7 mouse cellular contexts compared by ENCODE assay signal in genomic region chr9:78108796-78109239, GRCm38 (mm10). TPM values are rescaled to one million over a fixed set of nuclear protein-coding genes. Genes with fewer than 3 reads are reported as not detected.
DNase-seq lines count a peak whose midpoint lies in the region; ATAC-seq lines count a peak whose summit lies in the region.

Gene Fbxo9, minus strand, starts transcription at chr9:78109065.
Gene Ick, plus strand, starts transcription at chr9:78109192.

- intact Hi-C loops in gastrocnemius, postnatal 36 days (cut with DNase I), result no loop called here
- intact Hi-C loops in left cerebral cortex, postnatal 25 days (cut with DNase I), result no loop called here

- H3K9ac ChIP-seq in intestine, embryonic 15.5 days, result peak within 1 kb of the TSS; percentile 92

- H3K27me3 ChIP-seq in intestine, embryonic 15.5 days (replicated peaks), result no peaks in the 10 kb centered on the region
- 0 out of 2 replicates have a peak, but pooled peaks cover 5% of the 10 kb centered on the region for H3K27me3 ChIP-seq in midbrain, embryonic 10.5 days (ENCODE audit: low read depth, poor library complexity, severe bottlenecking)

- peak; percentile 92 for DNase-seq in adrenal gland, adult 2 months
- DNase-seq in embryo, embryonic 11.5 days (ENCODE audit: low read depth, low spot score), result peak; percentile 91
- DNase-seq in gastrocnemius, postnatal 36 days, result peak; percentile 75 to 84
- DNase-seq in left cerebral cortex, postnatal 25 days (ENCODE audit: low spot score in 2 of 2), result peak; percentile 90 to 98
- DNase-seq in midbrain, embryonic 10.5 days (ENCODE audit: low spot score), result peak; percentile 87
- DNase-seq in right cerebral cortex, postnatal 4 days, result peak; percentile 72

- under 1% methylated on average over 20 of the region's 20 CpGs for WGBS in intestine, embryonic 15.5 days
- WGBS in midbrain, embryonic 10.5 days, result under 1% methylated on average over 20 of the region's 20 CpGs

- H3K4me3 ChIP-seq in intestine, embryonic 15.5 days (replicated peaks), result peak within 1 kb of the TSS; percentile 94
- peak within 1 kb of the TSS; percentile 95 for H3K4me3 ChIP-seq in midbrain, embryonic 10.5 days

- H3K27ac ChIP-seq in intestine, embryonic 15.5 days, result peak within 1 kb of the TSS; percentile 97
- peak within 1 kb of the TSS; percentile 93 for H3K27ac ChIP-seq in midbrain, embryonic 10.5 days (replicated peaks)

- ATAC-seq in intestine, embryonic 15.5 days, result peak; percentile 92

- peak within 1 kb of the TSS; percentile 83 for H3K4me2 ChIP-seq in intestine, embryonic 15.5 days (replicated peaks)

- no peaks in the 10 kb centered on the region for H3K36me3 ChIP-seq in intestine, embryonic 15.5 days
- no peaks in the 10 kb centered on the region for H3K36me3 ChIP-seq in midbrain, embryonic 10.5 days

- H3K9me3 ChIP-seq in intestine, embryonic 15.5 days, result no peaks in the 10 kb centered on the region
- no peaks in the 10 kb centered on the region for H3K9me3 ChIP-seq in midbrain, embryonic 10.5 days (replicated peaks)

- H3K4me1 ChIP-seq in intestine, embryonic 15.5 days (replicated peaks), result peaks cover 5% of the 10 kb centered on the region; the same call in 1 of the 2 replicates
- peaks cover 23% of the 10 kb centered on the region for H3K4me1 ChIP-seq in midbrain, embryonic 10.5 days

RNA-seq across cellular contexts. Expression of gene Fbxo9, which starts in this region (rescaled TPM):
- total RNA-seq in adrenal gland, adult 2 months (2021), result 10 to 100 TPM; 82.7 to 93.8 TPM
- polyA plus RNA-seq in adrenal gland, adult 2 months (2012; rRNA removed), result 85.0 and 100 TPM in 2 replicates
- total RNA-seq in gastrocnemius, postnatal 36 days (2021), result 10 to 100 TPM; 52.0 to 62.9 TPM
- polyA plus RNA-seq in intestine, embryonic 15.5 days (2015; fragmentation: Nextera tagmentation; extraction: Ambion mirVana), result 40.9 and 41.2 TPM in 2 replicates
- 100 to 1,000 TPM; 112 to 125 TPM for total RNA-seq in left cerebral cortex, postnatal 25 days (2021)
- polyA plus RNA-seq in midbrain, embryonic 10.5 days (2016; fragmentation: Nextera tagmentation; extraction: Ambion mirVana), result 21.9 and 22.9 TPM in 2 replicates

RNA-seq across cellular contexts. Expression of gene Ick, which starts in this region (rescaled TPM):
- total RNA-seq in adrenal gland, adult 2 months (2021), result 10 to 100 TPM; 18.7 to 20.1 TPM
- polyA plus RNA-seq in adrenal gland, adult 2 months (2012; rRNA removed), result 14.9 and 16.9 TPM in 2 replicates
- total RNA-seq in gastrocnemius, postnatal 36 days (2021), result 1 to 10 TPM; 5.4 to 7.5 TPM
- 25.7 and 26.3 TPM in 2 replicates for polyA plus RNA-seq in intestine, embryonic 15.5 days (2015; fragmentation: Nextera tagmentation; extraction: Ambion mirVana)
- total RNA-seq in left cerebral cortex, postnatal 25 days (2021), result 10 to 100 TPM; 18.7 to 19.8 TPM
- 33.5 and 35.8 TPM in 2 replicates for polyA plus RNA-seq in midbrain, embryonic 10.5 days (2016; fragmentation: Nextera tagmentation; extraction: Ambion mirVana)

Comparison
In these comparisons a context has a peak if more than half of its experiments do, and no peak if none do; other contexts are left out.
1. Peak in every context shown above with its lines: DNase-seq, ATAC-seq, H3K4me3 ChIP-seq and H3K27ac ChIP-seq.